Mouse (Mus musculus) left cerebral cortex, adult 2 months (tissue): Measurements from ENCODE around the gene Gpsm2. TPM values are rescaled to one million over a fixed set of nuclear protein-coding genes. Genes with fewer than 3 reads are reported as not detected.

ENCODE experiments used
- DNase-seq, 2 experiments: peaks; one replicate each; pipeline ENCODE4 v3.0.0; 2021 to 2022; ENCODE audit warnings: low spot score in 2 of 2, mixed read lengths in 1 of 2; ENCODE audit errors: extremely low spot score in 1 of 2
- H3K27ac ChIP-seq: fragments of 200-600 bp; 2 replicates; pipeline ENCODE4 v1.8.1; 2022
- H3K4me3 ChIP-seq: fragments of 200-600 bp; 2 replicates; pipeline ENCODE4 v1.8.1; 2022
- CTCF ChIP-seq: fragments of 200-600 bp; IDR thresholded peaks from 2 replicates; pipeline ENCODE4 v1.8.1; 2022; ENCODE audit warnings: antibody characterized with exemption, mild to moderate bottlenecking, moderate library complexity
- intact Hi-C: fragments of 180-260 bp; cut with DNase I; formaldehyde crosslinking; loops from one replicate; pipeline ENCODE4 v1.15.1; 2025
- total RNA-seq, 2 experiments: library from RNA; stranded (reverse); gene quantifications; 2 replicates each; pipeline ENCODE4 v1.2.3; 2021

Gpsm2 gene
- total RNA-seq, 2 experiments from 2014 or later: 12.2 to 13.5 TPM

DNA sequence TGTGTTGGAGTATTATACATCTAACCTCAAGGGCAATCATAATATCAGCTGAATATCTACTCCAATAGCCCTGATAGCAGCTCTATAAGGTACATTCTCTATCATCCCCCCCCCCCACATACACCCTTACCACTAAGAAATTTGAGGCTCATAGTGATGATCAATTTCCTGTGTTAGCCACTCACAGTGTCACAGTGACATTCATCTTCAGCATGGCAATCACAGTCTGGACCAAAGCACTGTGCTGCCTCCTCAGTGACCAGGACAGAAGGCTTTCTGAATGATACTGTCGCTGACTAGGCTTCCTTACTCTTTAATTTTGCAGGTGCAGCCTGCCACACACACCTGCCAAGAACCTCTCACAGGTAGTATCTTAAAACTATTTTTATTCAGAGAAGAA, 34.0 kb upstream of the Gpsm2 start:
- no peak for TF ChIP-seq CTCF
- Histone ChIP-seq H3K4me3 (no peak overlapping the region), H3K27ac (no peak overlapping the region)
- DNase-seq: no peak
- intact Hi-C loops: no loop called here

DNA sequence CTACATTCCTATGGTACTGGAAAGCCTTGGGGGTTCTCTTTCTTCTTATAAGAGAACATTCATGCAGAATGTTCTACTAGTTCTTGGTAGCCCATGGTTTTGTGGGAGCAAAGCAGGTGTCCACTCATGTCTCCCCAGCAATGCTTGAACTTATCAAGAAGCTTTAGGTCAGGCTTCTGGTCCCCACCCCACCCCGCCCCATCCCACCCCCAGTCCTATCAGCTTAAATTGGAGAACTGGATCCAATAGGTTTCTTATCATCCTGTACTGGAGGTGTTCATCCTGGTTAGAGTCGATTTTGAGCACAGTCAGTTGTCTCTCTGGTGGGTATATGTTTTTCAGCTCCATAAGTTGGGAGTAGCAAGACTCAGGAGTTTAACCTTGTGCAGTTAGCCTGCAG, 33.4 kb upstream of the Gpsm2 start:
- Histone ChIP-seq H3K4me3 (no peak overlapping the region), H3K27ac (no peak overlapping the region)
- intact Hi-C loops: no loop called here
- DNase-seq: no peak
- no peak for TF ChIP-seq CTCF

DNA sequence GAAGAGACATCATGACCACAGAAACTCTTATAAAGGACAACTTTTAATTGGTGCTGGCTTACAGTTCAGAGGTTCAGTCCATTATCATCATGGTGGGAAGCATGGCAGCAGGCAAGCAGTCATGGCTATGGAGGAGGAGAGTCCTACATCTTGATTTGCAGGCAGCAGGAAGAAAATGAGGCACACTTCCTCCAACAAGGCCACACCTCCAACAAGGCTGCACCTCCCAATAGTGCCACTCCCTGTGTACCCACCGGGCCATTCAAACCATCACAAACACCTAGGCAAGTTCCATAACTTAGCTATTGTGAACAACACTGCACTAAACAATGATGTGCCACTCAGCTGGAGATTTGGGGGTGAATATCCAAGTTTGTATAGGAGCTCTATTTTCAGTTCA, 32.4 kb upstream of the Gpsm2 start:
- intact Hi-C loops: no loop called here
- no peak for TF ChIP-seq CTCF
- no peak for DNase-seq
- no peak overlapping the region for H3K27ac ChIP-seq
- no peak overlapping the region for H3K4me3 ChIP-seq

DNA sequence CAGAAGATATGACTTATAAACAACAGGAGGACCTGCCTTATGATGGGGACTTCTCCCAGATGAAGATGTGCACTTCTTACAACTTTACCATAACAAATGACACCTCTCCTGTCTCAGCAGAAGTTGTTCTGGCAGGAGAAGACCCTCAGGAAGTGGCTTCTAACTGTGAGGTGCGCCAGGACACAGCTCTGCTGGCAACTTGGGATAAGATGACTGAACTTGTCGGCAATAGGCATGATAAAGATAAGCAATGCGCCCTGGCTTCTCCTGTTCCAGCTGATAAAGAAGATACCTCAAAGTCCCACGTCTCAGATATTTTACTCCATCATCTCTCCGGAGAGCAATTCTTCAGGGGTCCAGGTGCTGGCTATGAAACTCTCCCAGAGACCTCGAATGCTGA, 29.6 kb upstream of the Gpsm2 start:
- intact Hi-C loops: no loop called here
- no peak for TF ChIP-seq CTCF
- Histone ChIP-seq H3K27ac (no peak overlapping the region), H3K4me3 (no peak overlapping the region)
- DNase-seq: no peak

DNA sequence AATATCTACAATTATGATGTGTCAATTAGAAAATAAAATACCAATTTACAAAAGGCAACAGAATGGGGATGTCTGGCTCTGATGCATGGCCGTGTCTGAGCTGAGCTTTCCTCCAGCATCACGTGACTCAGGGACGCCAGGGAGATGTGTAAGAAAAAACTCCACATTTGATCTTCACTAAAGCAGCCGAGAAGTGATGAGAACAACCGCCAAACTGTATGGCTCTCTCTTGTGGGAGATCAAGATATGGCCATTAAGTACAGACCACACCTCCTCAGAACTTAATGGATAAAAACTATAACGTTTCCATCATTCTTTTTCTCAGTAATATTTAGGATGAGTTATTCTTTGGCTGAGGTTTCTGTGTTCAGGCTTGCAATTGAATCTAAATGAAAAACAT, 29.0 kb upstream of the Gpsm2 start:
- DNase-seq: no peak
- Histone ChIP-seq H3K4me3 (no peak overlapping the region), H3K27ac (no peak overlapping the region)
- no peak for TF ChIP-seq CTCF
- intact Hi-C loops: no loop called here

DNA sequence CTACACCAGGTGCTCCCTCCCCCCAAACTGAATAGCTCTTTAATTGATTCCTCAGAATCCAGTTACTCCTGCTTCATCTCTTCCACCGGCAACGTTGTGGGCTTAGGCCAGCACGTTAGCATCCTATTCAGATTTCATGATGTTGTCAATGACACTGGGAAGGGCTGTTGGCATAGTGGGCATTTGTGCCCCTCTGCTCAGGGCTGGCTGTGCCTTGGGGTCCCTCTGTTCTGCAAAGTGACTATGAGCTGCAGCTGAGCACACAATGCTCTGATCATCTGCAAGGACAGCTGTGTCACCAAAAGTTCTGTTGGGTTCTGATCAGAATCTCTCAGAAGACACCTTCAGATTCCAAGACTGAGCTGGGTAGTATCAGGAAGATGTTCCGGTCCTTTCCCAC, 22.0 kb upstream of the Gpsm2 start:
- intact Hi-C loops: no loop called here
- DNase-seq: no peak
- Histone ChIP-seq H3K4me3 (no peak overlapping the region), H3K27ac (no peak overlapping the region)
- TF ChIP-seq CTCF: no peak

DNA sequence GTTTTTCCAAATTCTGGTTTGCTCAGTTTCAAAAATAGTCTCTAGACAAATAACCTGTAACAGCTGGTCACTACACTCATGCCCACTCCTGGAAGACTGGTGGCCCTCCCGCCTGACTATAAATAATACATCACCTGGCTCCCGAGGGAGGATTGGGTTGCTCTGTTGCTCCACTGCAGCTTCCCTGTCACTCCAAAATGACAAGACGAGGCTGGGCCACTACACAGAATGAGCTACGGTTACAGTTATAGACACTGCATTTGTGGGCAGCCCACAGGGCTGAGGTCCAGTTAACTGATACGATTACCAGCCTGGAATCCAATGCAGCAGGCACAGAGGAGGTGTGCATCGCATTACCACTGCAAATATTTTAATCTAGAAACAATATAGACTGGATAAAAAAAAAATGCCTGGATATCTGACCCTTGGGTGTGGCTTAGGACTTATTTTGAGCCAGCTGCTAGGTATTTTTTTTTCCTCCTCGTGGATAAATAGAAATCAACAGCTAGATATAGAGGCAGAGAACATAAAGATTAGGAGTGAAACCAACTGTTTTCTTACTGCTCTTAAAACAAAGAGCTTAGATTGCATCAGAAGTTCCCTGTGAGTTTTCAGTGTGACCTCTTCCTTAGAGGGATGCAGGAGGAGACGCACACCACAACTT, 17.1 kb upstream of the Gpsm2 start, which contains the start of gene Aknad1:
Gene Aknad1, plus strand, starts transcription at position 614 of the 664 bp plus-strand sequence.
- intact Hi-C loops: no loop called here
- no peak for TF ChIP-seq CTCF
- H3K4me3 ChIP-seq: no peak within 1 kb of the TSS
- H3K27ac ChIP-seq: no peak within 1 kb of the TSS
- DNase-seq: no peak

DNA sequence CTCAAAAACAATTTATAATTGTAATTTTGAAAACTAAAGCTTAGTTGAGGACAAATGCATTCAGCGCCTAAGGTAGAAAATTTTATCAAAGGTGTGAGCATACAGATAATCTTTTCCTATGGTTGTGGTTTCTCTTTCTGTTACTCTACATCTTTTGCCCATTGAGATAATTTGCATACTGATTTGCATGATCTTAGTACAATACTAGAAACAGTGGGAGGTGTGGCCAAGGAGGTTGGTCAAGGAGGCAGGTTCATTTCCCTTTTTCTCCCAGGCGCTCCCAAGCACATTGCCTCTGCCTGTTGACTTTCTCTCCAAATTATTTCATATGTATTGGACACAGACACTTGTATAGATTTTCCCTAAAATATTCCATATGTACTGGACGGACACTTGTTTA, 15.7 kb upstream of the Gpsm2 start:
- no peak overlapping the region for H3K27ac ChIP-seq
- intact Hi-C loops: no loop called here
- DNase-seq: no peak
- no peak overlapping the region for H3K4me3 ChIP-seq
- no peak for TF ChIP-seq CTCF

DNA sequence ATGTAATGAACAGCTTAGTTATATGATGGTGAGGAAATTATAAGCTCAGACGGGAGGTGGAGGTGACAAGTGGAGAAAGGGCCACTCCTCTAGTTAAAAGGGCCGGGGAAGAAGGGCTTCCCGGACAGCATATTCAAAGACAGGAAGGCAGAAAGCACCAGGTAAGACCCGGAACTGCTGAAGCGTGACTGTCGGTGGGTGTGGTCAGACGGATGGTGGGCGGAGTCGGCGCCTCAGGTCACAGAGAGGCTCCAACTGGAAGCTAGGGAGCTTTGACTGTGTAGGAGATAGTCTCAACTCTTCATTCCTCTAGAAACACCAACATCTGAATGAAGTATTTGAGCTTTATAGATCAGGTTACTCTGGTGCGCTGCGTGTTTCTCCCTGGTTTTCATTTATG, 8.2 kb upstream of the Gpsm2 start:
- TF ChIP-seq CTCF: no peak
- intact Hi-C loops: no loop called here
- Histone ChIP-seq H3K27ac (no peak overlapping the region), H3K4me3 (no peak overlapping the region)
- DNase-seq: no peak

DNA sequence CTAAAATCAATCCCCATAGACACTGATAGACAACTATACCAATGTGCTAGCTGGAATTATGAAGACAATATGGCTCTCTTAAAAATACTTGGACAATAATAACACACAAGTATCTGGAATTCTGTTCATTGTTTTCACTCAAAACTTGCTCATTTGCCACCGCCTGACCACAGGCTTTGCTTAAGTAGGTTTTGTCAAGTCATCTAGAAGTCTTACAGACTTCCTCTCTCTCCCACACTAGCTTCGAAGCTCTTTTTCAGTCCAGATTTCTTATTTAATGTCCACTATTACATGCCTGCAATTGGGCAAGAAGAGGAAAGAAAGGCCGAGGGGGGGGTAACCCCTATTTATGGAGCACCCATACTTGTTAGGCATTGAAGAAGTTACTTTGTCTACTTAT, 5.7 kb upstream of the Gpsm2 start:
- Histone ChIP-seq H3K27ac (no peak overlapping the region), H3K4me3 (no peak overlapping the region)
- TF ChIP-seq CTCF: no peak
- DNase-seq: no peak
- intact Hi-C loops: no loop called here

DNA sequence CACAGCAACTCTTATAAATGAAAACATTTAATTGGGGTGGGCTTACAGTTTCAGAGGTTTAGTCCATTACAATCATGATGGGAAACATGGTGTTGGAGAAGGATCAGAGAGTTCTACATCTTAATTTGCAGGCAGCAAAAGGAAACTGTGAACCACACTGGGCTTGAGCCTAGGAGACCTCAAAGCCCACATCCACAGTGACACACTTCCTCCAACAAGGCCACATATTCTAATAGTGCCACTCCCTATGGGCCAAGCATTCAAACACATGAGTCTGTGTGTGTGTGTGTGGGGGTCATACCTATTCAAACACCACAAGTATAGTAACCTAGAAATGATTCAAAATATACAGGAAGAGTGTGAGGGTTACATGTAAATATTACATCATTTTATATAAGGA, 5.2 kb upstream of the Gpsm2 start:
- DNase-seq: no peak
- H3K4me3 ChIP-seq: no peak overlapping the region
- intact Hi-C loops: no loop called here
- H3K27ac ChIP-seq: no peak overlapping the region
- TF ChIP-seq CTCF: no peak

DNA sequence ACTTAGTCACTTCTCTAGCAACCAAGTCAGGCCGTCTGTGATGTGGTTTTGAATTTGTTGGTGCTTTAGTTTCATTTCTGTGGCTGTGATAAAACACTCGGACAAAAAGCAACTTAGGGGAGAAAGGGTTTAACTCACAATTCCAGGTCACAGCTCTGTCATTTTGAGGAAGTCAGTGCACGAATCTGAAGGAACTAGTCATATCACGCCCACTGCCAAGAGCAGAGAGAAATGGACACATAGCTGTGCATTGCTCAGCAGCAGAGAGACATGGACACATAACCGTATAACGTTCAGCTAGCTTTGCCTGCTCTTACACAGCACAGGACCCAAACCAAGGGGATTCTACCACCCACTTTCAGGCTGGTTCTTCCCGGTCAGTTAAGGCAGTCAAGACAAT, 4.3 kb upstream of the Gpsm2 start:
- TF ChIP-seq CTCF: no peak
- DNase-seq: no peak
- intact Hi-C loops: no loop called here
- no peak overlapping the region for H3K27ac ChIP-seq
- no peak overlapping the region for H3K4me3 ChIP-seq
